Mouse (Mus musculus): Measurements from ENCODE around the gene Jmjd8.
A peak's percentile ranks its signal among the peaks of the same experiment; 100 is the strongest.

DNA sequence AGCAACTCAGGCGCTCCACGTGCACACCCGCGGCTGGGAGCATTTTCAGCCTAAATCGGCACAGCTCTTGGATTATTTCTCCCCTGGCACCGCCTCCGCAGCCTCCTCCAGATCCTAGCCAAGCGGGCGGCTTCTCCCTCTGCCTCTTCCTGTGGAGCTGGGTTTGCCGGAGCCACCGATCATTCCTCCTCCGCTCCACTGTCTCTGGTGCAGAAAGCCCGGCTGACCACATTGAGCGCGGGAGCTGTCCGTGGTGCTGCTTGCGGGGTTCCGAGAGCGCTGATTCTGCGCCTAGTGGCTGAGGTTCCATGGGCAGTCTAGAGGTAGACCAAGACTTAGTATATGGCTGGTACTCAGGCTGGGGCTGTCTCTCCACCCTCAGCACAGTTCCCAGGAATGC is 15.2 kb upstream of the Jmjd8 start:
- TF ChIP-seq CTCF (IDR thresholded peaks at IDR 0.05; ENCODE audit: low read depth, low read length) (peak; percentile 77), POLR2A (IDR thresholded peaks at IDR 0.05; ENCODE audit: extremely low read depth, insufficient read depth, low read length) (no peak)
